In genomic region chr9:100546594-100546910, GRCm38 (mm10) we compare ENCODE assay signal across 8 mouse cellular contexts. TPM values are rescaled to one million over a fixed set of nuclear protein-coding genes. Genes with fewer than 3 reads are reported as not detected.
A peak's percentile ranks its signal among the peaks of the same experiment; 100 is the strongest.
DNase-seq lines count a peak whose midpoint lies in the region; ATAC-seq and TF ChIP-seq lines count a peak whose summit lies in the region.

No protein-coding gene starts in this region.

- DNase-seq in kidney, postnatal 0 days (ENCODE audit: low spot score): no peak
- no peak for DNase-seq in kidney, postnatal 4 days
- DNase-seq in c-Kit-positive CD71-positive TER-119-negative erythroid progenitor cells, embryonic 14.5 days (ENCODE audit: low read depth): peak; percentile 24
- peak; percentile 42 for DNase-seq in lung, postnatal 36 days
- no peak for DNase-seq in right cerebral cortex, postnatal 4 days
- DNase-seq in right cerebral cortex, postnatal 36 days (ENCODE audit: low spot score in 2 of 2): no peak
- no peak for DNase-seq in adipocyte (ENCODE audit: low spot score)

- H3K9me3 ChIP-seq in kidney, postnatal 0 days (replicated peaks; ENCODE audit: low read length): no peaks in the 10 kb centered on the region

- no peaks in the 10 kb centered on the region for H3K27me3 ChIP-seq in kidney, postnatal 0 days (ENCODE audit: insufficient read depth, low read length)

- peaks cover 10% of the 10 kb centered on the region for H3K4me1 ChIP-seq in kidney, postnatal 0 days (replicated peaks; ENCODE audit: insufficient read depth, low read length)

- peak overlapping the region; percentile 88 for H3K4me3 ChIP-seq in kidney, postnatal 0 days (replicated peaks; ENCODE audit: low read depth, low read length)

- 4% methylated on average over 9 of the region's 9 CpGs for WGBS in kidney, postnatal 0 days

- H3K9ac ChIP-seq in kidney, postnatal 0 days (ENCODE audit: low read depth, low read length): peak overlapping the region; percentile 90

- peak overlapping the region; percentile 95 for H3K27ac ChIP-seq in kidney, postnatal 0 days

- no peak for TF ChIP-seq CTCF in kidney, postnatal 0 days (IDR thresholded peaks at IDR 0.05; ENCODE audit: low read depth)

- H3K4me2 ChIP-seq in kidney, postnatal 0 days (ENCODE audit: low read length): peak overlapping the region; percentile 80

- no peaks in the 10 kb centered on the region for H3K36me3 ChIP-seq in kidney, postnatal 0 days (ENCODE audit: insufficient read depth, low read length)

- no peak for ATAC-seq in kidney, postnatal 0 days (replicated peaks; ENCODE audit: low FRiP score, low read depth)
- ATAC-seq in hematopoietic stem cell, adult 5-6 weeks (replicated peaks in 1 of 2; ENCODE audit: insufficient read depth in 1 of 2, low FRiP score in 2 of 2, low TSS enrichment in 1 of 2, low read depth in 1 of 2, poor library complexity in 2 of 2, severe bottlenecking in 2 of 2): peak; percentile 27 to 29; a peak in 3 of 4 replicates

RNA-seq across cellular contexts. Expression of gene Nck1, which starts 0.6 kb away (rescaled TPM):
- polyA plus RNA-seq in kidney, postnatal 0 days (2015; fragmentation: Nextera tagmentation; extraction: Ambion mirVana): 70.3 and 75.8 TPM in 2 replicates
- 42.5 and 78.9 TPM in 2 replicates for total RNA-seq in hematopoietic stem cell, adult 5-6 weeks (2017)

RNA-seq across cellular contexts. Expression of gene Slc35g2, which starts 24.3 kb away (rescaled TPM):
- 5.9 and 6.9 TPM in 2 replicates for polyA plus RNA-seq in kidney, postnatal 0 days (2015; fragmentation: Nextera tagmentation; extraction: Ambion mirVana)
- not detected in 2 replicates for total RNA-seq in hematopoietic stem cell, adult 5-6 weeks (2017)

RNA-seq across cellular contexts. Expression of gene Stag1, which starts 51.0 kb away (rescaled TPM):
- polyA plus RNA-seq in kidney, postnatal 0 days (2015; fragmentation: Nextera tagmentation; extraction: Ambion mirVana): 40.9 and 43.6 TPM in 2 replicates
- 105 and 115 TPM in 2 replicates for total RNA-seq in hematopoietic stem cell, adult 5-6 weeks (2017)

RNA-seq across cellular contexts. Expression of gene Il20rb, which starts 60.0 kb away (rescaled TPM):
- polyA plus RNA-seq in kidney, postnatal 0 days (2015; fragmentation: Nextera tagmentation; extraction: Ambion mirVana): 1.4 and 1.7 TPM in 2 replicates
- 0.88 and 1.2 TPM in 2 replicates for total RNA-seq in hematopoietic stem cell, adult 5-6 weeks (2017)

Comparison
In these comparisons a context has a peak if more than half of its experiments do, and no peak if none do; other contexts are left out.
1. DNase-seq: peak in c-Kit-positive CD71-positive TER-119-negative erythroid progenitor cells, embryonic 14.5 days (single experiment) and lung, postnatal 36 days (single experiment); none in kidney, postnatal 0 days (single experiment), kidney, postnatal 4 days (0 of 2), right cerebral cortex, postnatal 4 days (single experiment), right cerebral cortex, postnatal 36 days (0 of 2) and adipocyte (single experiment).